Mouse (Mus musculus) adrenal gland, adult 8-10 months (tissue): ENCODE results near the gene Cox19. TPM values are rescaled to one million over a fixed set of nuclear protein-coding genes. Genes with fewer than 3 reads are reported as not detected.
"Not testable (repeated sequence)": the region's sequence is repeated elsewhere in the genome, so short reads cannot be mapped to it uniquely, and the experiment has no call there.

Source experiments
- DNase-seq: peaks from one replicate; pipeline ENCODE4 v3.0.0; 2022
- total RNA-seq, 4 experiments: library from RNA; stranded (reverse); gene quantifications; 2 replicates each; pipeline ENCODE4 v1.2.4; 2022

The Cox19 gene
- total RNA-seq, 4 experiments from 2014 or later = 59.6 to 79.9 (median 66.5) TPM

GRCm38 (mm10) chr5:139363858-139364257 is 12.6 kb upstream of the Cox19 start:
- no peak for DNase-seq

- no peak for DNase-seq
These were observed 8.0 kb upstream of the Cox19 start for GRCm38 (mm10) chr5:139359244-139359643.

- no peak for DNase-seq
These were observed 7.4 kb upstream of the Cox19 start for GRCm38 (mm10) chr5:139358653-139359052.

- DNase-seq = peak; percentile 59
These were observed 4.1 kb upstream of the Cox19 start for GRCm38 (mm10) chr5:139355235-139355772.

- no peak for DNase-seq
These were observed 2.7 kb upstream of the Cox19 start for GRCm38 (mm10) chr5:139353946-139354345.

- DNase-seq = no peak
These were observed 2.3 kb upstream of the Cox19 start for GRCm38 (mm10) chr5:139353496-139353895.

GRCm38 (mm10) chr5:139352317-139352716 is 1.1 kb upstream of the Cox19 start, which contains the start of gene Cyp2w1:
TSS of gene Cyp2w1 (plus strand) at chr5:139352617.
- no peak for DNase-seq

- DNase-seq = no peak
These were observed 410 bp upstream of the Cox19 start for GRCm38 (mm10) chr5:139351628-139352027.

- no peak for DNase-seq
These were observed 1.5 kb downstream of the Cox19 start for GRCm38 (mm10) chr5:139349713-139350112.

- DNase-seq = no peak
These were observed 4.0 kb downstream of the Cox19 start for GRCm38 (mm10) chr5:139347225-139347624.

- no peak for DNase-seq
These were observed 5.9 kb downstream of the Cox19 start for GRCm38 (mm10) chr5:139345364-139345714.

GRCm38 (mm10) chr5:139344687-139345363 is 6.4 kb downstream of the Cox19 start:
- peak; percentile 95 for DNase-seq

- DNase-seq = peak; percentile 50
These were observed 7.1 kb downstream of the Cox19 start for GRCm38 (mm10) chr5:139344021-139344686.

- DNase-seq = no peak
These were observed 12.3 kb downstream of the Cox19 start for GRCm38 (mm10) chr5:139338891-139339290.

- DNase-seq = no peak
These were observed 12.8 kb downstream of the Cox19 start for GRCm38 (mm10) chr5:139338403-139338802.

- DNase-seq = no peak
These were observed 13.3 kb downstream of the Cox19 start for GRCm38 (mm10) chr5:139337826-139338370.

GRCm38 (mm10) chr5:139335634-139336033 is 15.6 kb downstream of the Cox19 start:
- no peak for DNase-seq

GRCm38 (mm10) chr5:139334394-139334793 is 16.8 kb downstream of the Cox19 start:
- DNase-seq = not testable (repeated sequence)

GRCm38 (mm10) chr5:139333301-139334013 is 17.8 kb downstream of the Cox19 start:
- DNase-seq = no peak

- no peak for DNase-seq
These were observed 18.5 kb downstream of the Cox19 start for GRCm38 (mm10) chr5:139332590-139333272.

- peak; percentile 57 for DNase-seq
These were observed 19.5 kb downstream of the Cox19 start for GRCm38 (mm10) chr5:139331742-139332141.

- DNase-seq = no peak
These were observed 20.5 kb downstream of the Cox19 start for GRCm38 (mm10) chr5:139330766-139331165.
